Mouse (Mus musculus) stomach, postnatal 0 days (tissue): ENCODE data around the gene Mmgt2. TPM values are rescaled to one million over a fixed set of nuclear protein-coding genes. Genes with fewer than 3 reads are reported as not detected.

Source experiments
- ATAC-seq: fragments of 200-750 bp; cut with Nextera tagmentation; 2 replicates; pipeline ENCODE4 v1.8.0; 2017; ENCODE audit not compliant: low FRiP score, low TSS enrichment
- DNase-seq: peaks from one replicate; pipeline ENCODE4 v3.0.0-alpha.2; 2016; ENCODE audit warnings: low spot score
- H3K27ac ChIP-seq: fragments of 300-500 bp; sonication (generic); replicated peaks from 2 replicates; pipeline ENCODE4 v1.5.1; 2014; ENCODE audit warnings: mild to moderate bottlenecking, control low read depth
- H3K27me3 ChIP-seq: fragments of 300-500 bp; sonication (generic); 2 replicates; pipeline ENCODE4 v1.6.1; 2014; ENCODE audit warnings: low read length; ENCODE audit not compliant: control insufficient read depth, insufficient read depth
- H3K36me3 ChIP-seq: fragments of 300-500 bp; sonication (generic); 2 replicates; pipeline ENCODE4 v1.6.1; 2014; ENCODE audit warnings: low read length, mixed read lengths; ENCODE audit not compliant: control insufficient read depth, insufficient read depth
- H3K4me1 ChIP-seq: fragments of 300-500 bp; sonication (generic); replicated peaks from 2 replicates; pipeline ENCODE4 v1.6.1; 2014; ENCODE audit warnings: antibody characterized with exemption; ENCODE audit not compliant: control insufficient read depth, insufficient read depth
- H3K4me2 ChIP-seq: fragments of 300-500 bp; sonication (generic); replicated peaks from 2 replicates; pipeline ENCODE4 v1.6.1; 2014; ENCODE audit warnings: low read depth, mild to moderate bottlenecking, control low read depth, moderate library complexity
- H3K4me3 ChIP-seq: fragments of 300-500 bp; sonication (generic); 2 replicates; pipeline ENCODE4 v1.5.1; 2014; ENCODE audit warnings: low read depth, low read length, control low read depth
- H3K9ac ChIP-seq: fragments of 300-500 bp; sonication (generic); 2 replicates; pipeline ENCODE4 v1.6.1; 2014; ENCODE audit warnings: mild to moderate bottlenecking, low read length, control low read depth, mixed read lengths
- H3K9me3 ChIP-seq: fragments of 300-500 bp; sonication (generic); 2 replicates; pipeline ENCODE4 v1.6.1; 2016; ENCODE audit warnings: low read length; ENCODE audit not compliant: control insufficient read depth
- CTCF ChIP-seq: IDR thresholded peaks from 2 replicates; pipeline ENCODE4 v1.5.1; 2016; ENCODE audit warnings: antibody characterized with exemption, low read depth, mild to moderate bottlenecking, moderate library complexity
- EP300 ChIP-seq: optimal IDR thresholded peaks from 2 replicates; pipeline ENCODE3; 2016; ENCODE audit warnings: antibody characterized with exemption
- WGBS: fragments of 180-500 bp; shearing (Covaris S2); extraction: QIAGEN DNeasy Blood & Tissue Kit; methylation state at CpG from one replicate; pipeline ENCODE4 v1.1.7; 2014; 5-methylcytosine and 5-hydroxymethylcytosine counted together
- polyA plus RNA-seq: library from polyadenylated mRNA; unstranded; fragments of >200 nt; fragmentation: Nextera tagmentation; extraction: Ambion mirVana; gene quantifications from 2 replicates; pipeline ENCODE4 v1.2.1, GENCODE M21; 2015

Gene Mmgt2
- polyA plus RNA-seq, 1 experiment from 2014 or later = 35.9 TPM

GRCm38 (mm10) chr11:62613657-62614365, 34.7 kb upstream of the Mmgt2 start:
- H3K4me3 ChIP-seq = peak overlapping the region; percentile 13; the same call in 1 of the 2 replicates
- WGBS = 19% methylated on average over 19 of the region's 19 CpGs

GRCm38 (mm10) chr11:62614876-62615410, 33.5 kb upstream of the Mmgt2 start:
- Histone ChIP-seq H3K27ac (no peak overlapping the region), H3K4me3 (no peak overlapping the region), H3K36me3 (0 out of 2 replicates have a peak, but pooled peaks cover 3% of the 10 kb centered on the region), H3K4me1 (no peaks in the 10 kb centered on the region), H3K27me3 (no peaks in the 10 kb centered on the region), H3K9me3 (no peaks in the 10 kb centered on the region), H3K4me2 (no peak overlapping the region), H3K9ac (no peak overlapping the region)
- 80% methylated on average over 8 of the region's 8 CpGs for WGBS
- no peak for DNase-seq
- ATAC-seq = no peak
- TF ChIP-seq EP300 (no peak), CTCF (no peak)

More at GRCm38 (mm10) chr11:62613657-62614365, 34.7 kb upstream of the Mmgt2 start:
- Histone ChIP-seq H3K9me3 (no peaks in the 10 kb centered on the region), H3K9ac (peak overlapping the region; percentile 35), H3K4me1 (no peaks in the 10 kb centered on the region), H3K36me3 (0 out of 2 replicates have a peak, but pooled peaks cover 3% of the 10 kb centered on the region), H3K27ac (peak overlapping the region; percentile 24; the same call in 1 of the 2 replicates), H3K27me3 (no peaks in the 10 kb centered on the region), H3K4me2 (peak overlapping the region; percentile 46)
- DNase-seq = peak; percentile 94
- no peak for TF ChIP-seq EP300
- peak; percentile 100 for TF ChIP-seq CTCF
- peak; percentile 87 for ATAC-seq

- no peak overlapping the region for H3K9ac ChIP-seq
- no peak overlapping the region for H3K27ac ChIP-seq
- no peak overlapping the region for H3K4me2 ChIP-seq
- ATAC-seq (no peak), DNase-seq (no peak)
- no peaks in the 10 kb centered on the region for H3K4me1 ChIP-seq
- no peaks in the 10 kb centered on the region for H3K9me3 ChIP-seq
- no peaks in the 10 kb centered on the region for H3K27me3 ChIP-seq
- 91% methylated on average over 4 of the region's 4 CpGs for WGBS
- TF ChIP-seq EP300 (no peak), CTCF (no peak)
- H3K36me3 ChIP-seq = 0 out of 2 replicates have a peak, but pooled peaks cover 3% of the 10 kb centered on the region
- H3K4me3 ChIP-seq = no peak overlapping the region
Observed at GRCm38 (mm10) chr11:62615456-62615855, 33.0 kb upstream of the Mmgt2 start.

GRCm38 (mm10) chr11:62621079-62621478, 27.4 kb upstream of the Mmgt2 start:
- H3K4me1 ChIP-seq = peaks cover 5% of the 10 kb centered on the region; the same call in 1 of the 2 replicates
- WGBS = 94% methylated on average over 8 of the region's 8 CpGs
- no peak for DNase-seq
- H3K4me2 ChIP-seq = no peak overlapping the region
- no peaks in the 10 kb centered on the region for H3K27me3 ChIP-seq
- H3K36me3 ChIP-seq = no peaks in the 10 kb centered on the region
- TF ChIP-seq EP300 = no peak
- TF ChIP-seq CTCF = no peak
- H3K9ac ChIP-seq = no peak overlapping the region
- H3K27ac ChIP-seq = no peak overlapping the region
- H3K9me3 ChIP-seq = no peaks in the 10 kb centered on the region
- no peak for ATAC-seq
- no peak overlapping the region for H3K4me3 ChIP-seq

- Histone ChIP-seq H3K4me3 (no peak overlapping the region), H3K9me3 (no peaks in the 10 kb centered on the region), H3K27ac (no peak overlapping the region), H3K36me3 (no peaks in the 10 kb centered on the region), H3K27me3 (no peaks in the 10 kb centered on the region), H3K9ac (no peak overlapping the region), H3K4me1 (peaks cover 5% of the 10 kb centered on the region; the same call in 1 of the 2 replicates), H3K4me2 (no peak overlapping the region)
- 74% methylated on average over 4 of the region's 4 CpGs for WGBS
- DNase-seq = no peak
- TF ChIP-seq EP300 (no peak), CTCF (0 out of 2 replicates have a peak, but pooled peaks have one; percentile 2)
- ATAC-seq = no peak
Observed at GRCm38 (mm10) chr11:62621586-62622283, 26.7 kb upstream of the Mmgt2 start.
